Mouse (Mus musculus) testis, adult 2 months (tissue): ENCODE measurements at regions not wholly inside any gene's neighbourhood (a gene's known extent, or its start where the extent isn't known, plus 50 kb on each side); places are given as distances from the start of the nearest gene placed in this dataset.

Experiments used
- CTCF ChIP-seq: fragments of 200-500 bp; IDR thresholded peaks from 2 replicates; pipeline ENCODE4 v1.5.1; 2012; ENCODE audit warnings: low read depth, mild to moderate bottlenecking, inconsistent platforms, low read length, moderate library complexity; ENCODE audit not compliant: control insufficient read depth, insufficient read depth, insufficient replicate concordance
- POLR2A ChIP-seq: fragments of 200-500 bp; IDR thresholded peaks from 2 replicates; pipeline ENCODE4 v1.6.1; 2012; ENCODE audit warnings: low read depth, mild to moderate bottlenecking, inconsistent platforms, low read length, moderate library complexity; ENCODE audit not compliant: control insufficient read depth

GRCm38 (mm10) chr2:173436580-173436979 lies 85.8 kb upstream of the 1700021F07Rik start:
- TF ChIP-seq CTCF (no peak), POLR2A (no peak)
